Mouse (Mus musculus) adrenal gland, postnatal 36 days (tissue): ENCODE measurements around the gene Eef1akmt4. TPM values are rescaled to one million over a fixed set of nuclear protein-coding genes. Genes with fewer than 3 reads are reported as not detected.
"Not testable (repeated sequence)": the region's sequence is repeated elsewhere in the genome, so short reads cannot be mapped to it uniquely, and the experiment has no call there.

ENCODE experiments used
- DNase-seq, 2 experiments: peaks; one replicate each; pipeline ENCODE4 v3.0.0; 2021; ENCODE audit warnings: mixed read lengths in 1 of 2
- microRNA-seq: library from miRNA; unstranded; fragments of <30 nt; microRNA quantifications from one replicate; pipeline ENCODE4 v1.2.0, GENCODE M21; 2021
- total RNA-seq, 2 experiments: library from RNA; stranded (reverse); gene quantifications; 2 replicates each; pipeline ENCODE4 v1.2.3; 2021

The Eef1akmt4 gene
- total RNA-seq, 2 experiments from 2014 or later: 9.5 to 10.0 TPM

GRCm38 (mm10) chr16:20623211-20623610 lies 11.8 kb downstream of the Eef1akmt4 start:
- DNase-seq: no peak

- DNase-seq: no peak
Observed at GRCm38 (mm10) chr16:20628871-20629391, 17.5 kb downstream of the Eef1akmt4 start.

DNA sequence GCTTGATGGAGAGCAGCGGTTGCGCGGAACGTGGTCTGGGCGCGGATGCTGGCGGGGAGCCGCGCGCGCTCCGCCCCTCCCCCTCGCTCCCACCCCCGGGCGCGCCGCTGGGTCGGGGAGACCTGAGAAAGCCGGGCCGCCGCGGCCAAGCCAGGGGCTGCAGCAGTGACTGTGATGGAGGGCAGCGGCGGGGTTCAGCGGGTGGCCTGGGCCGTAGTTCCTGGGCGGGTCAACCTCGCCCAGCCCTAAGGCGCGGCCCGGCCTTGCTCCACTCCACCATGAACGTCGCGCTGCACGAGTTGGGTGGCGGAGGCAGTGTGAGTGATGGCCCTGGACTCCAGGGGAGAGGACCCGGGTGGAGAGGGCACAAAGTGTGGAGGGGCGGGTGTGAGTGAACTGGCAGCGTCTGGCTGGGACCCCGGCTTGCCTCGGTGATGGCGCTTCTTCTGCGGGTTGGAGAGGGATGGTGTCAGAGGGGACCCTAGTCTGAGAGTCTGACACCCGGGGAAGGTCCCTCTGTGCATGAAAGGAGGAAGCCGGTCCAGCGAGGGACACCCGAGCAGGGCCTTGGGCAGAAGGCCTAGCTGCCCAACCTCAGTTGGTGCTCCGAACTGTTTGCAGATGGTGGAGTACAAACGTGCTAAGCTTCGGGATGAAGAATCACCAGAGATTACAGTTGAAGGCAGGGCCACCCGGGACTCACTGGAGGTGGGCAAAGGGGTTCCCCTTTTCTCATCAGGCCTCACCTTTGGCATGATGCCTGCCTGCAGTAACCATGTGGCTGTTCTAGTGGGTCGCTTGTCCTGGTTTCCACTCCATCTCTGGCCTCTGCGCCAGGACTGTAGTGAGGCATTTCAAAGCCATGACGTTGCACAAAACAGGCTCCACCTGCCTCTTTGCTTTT lies 18.6 kb downstream of the Eef1akmt4 start, which contains the start of gene Ece2:
Gene Ece2 (plus strand): TSS at position 98 of the 904 bp plus-strand sequence.
- peak; percentile 51 to 61 for DNase-seq

DNA sequence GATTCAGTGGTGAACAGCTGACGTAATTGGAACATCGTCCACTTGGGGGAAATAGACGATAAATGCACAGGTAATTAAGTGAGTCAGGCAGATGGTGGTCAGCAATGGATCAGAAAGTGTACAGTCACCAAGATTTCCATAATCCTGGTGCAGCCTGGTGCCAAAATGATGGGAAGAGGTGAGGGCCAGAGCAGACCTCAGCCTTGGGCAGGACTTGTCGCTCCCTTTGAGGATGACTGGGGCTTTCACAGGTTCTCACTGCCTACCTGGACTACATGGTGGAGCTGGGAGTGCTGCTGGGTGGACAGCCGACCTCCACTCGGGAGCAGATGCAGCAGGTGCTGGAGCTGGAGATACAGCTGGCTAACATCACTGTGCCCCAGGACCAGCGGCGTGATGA lies 26.0 kb downstream of the Eef1akmt4 start:
- DNase-seq: no peak

DNA sequence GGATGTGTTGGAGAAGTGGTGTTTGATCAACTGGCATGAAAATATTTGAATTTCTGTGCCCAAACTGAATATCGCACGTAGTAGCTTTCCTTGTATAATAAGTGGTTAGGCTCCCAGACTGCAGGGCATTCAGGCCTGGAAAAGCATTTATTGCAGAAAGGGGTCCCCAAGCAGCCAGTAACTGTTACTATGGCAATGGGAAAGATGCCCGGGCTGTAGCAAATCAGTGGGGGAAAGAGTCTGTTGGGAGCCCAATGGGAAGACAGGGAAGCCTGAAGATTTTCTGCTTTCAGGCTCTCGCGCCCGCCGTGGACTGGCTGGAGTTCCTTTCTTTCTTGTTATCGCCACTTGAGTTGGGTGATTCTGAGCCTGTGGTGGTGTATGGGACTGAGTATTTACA lies 27.0 kb downstream of the Eef1akmt4 start:
- no peak for DNase-seq

- DNase-seq: peak; percentile 82 to 86
Observed at GRCm38 (mm10) chr16:20642161-20642560, 30.8 kb downstream of the Eef1akmt4 start.

GRCm38 (mm10) chr16:20643911-20644310 lies 32.5 kb downstream of the Eef1akmt4 start:
- DNase-seq: peak; percentile 59 to 61

DNA sequence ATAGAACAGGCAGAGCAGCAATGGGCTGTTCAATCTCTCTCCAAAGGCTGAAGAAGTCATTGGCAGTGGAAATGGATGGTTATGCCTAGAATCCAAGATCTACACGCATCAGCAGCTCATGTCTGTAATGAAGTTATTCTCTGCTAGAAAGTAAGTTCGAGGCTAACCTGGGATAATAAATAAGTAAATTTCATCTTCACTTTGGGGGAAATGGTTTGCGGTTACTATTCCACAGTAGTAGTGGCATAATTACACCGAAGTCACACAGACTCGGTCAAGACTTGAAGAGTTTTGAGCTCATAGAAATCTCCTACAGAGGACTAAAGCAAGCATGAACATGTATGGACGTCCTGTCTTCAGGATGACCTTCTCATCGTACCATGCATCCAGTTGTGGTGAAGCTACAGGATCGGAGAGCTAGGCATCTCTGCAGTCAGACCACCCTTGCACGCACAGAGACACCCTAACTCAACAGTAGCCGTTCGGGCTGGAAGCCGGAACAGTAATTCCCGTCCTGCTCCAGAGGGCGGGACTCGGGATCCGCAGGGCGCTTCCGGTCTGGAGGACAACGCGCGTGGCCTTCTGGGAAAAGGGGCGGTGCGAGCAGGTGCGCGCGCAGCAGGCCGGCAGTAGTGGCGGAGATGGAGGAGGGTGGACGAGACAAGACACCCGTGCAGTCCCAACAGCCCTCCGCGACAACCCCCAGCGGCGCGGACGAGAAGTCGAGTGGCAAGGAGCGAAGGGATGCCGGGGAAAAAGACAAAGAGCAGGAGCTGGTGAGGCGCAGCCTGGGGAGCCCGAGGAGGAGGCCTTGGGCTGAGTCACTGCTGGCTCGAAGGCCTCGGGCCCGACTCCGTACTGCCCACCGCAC lies 39.9 kb downstream of the Eef1akmt4 start, which contains the start of gene Psmd2:
Gene Psmd2 (plus strand): TSS at position 577 of the 871 bp plus-strand sequence.
- peak; percentile 98 to 99 for DNase-seq

- DNase-seq: no peak
Observed at GRCm38 (mm10) chr16:20651947-20652310, 40.5 kb downstream of the Eef1akmt4 start.

GRCm38 (mm10) chr16:20653315-20653714 lies 41.9 kb downstream of the Eef1akmt4 start:
- DNase-seq: no peak

- DNase-seq: no peak
Observed at GRCm38 (mm10) chr16:20657661-20658060, 46.3 kb downstream of the Eef1akmt4 start.

- not testable (repeated sequence) for DNase-seq
Observed at GRCm38 (mm10) chr16:20668013-20668412, 56.6 kb downstream of the Eef1akmt4 start, which contains the start of gene Eif4g1. Gene Eif4g1, plus strand, starts transcription at chr16:20668313.

Small RNA genes lying within 50 kb of the gene (microRNA-seq; reads per million reads assigned to microRNA genes)
- gene Mir1224: 3.5 reads per million, percentile 9 among the genes with 10 or more reads in this experiment

Other genes with a start within 250 kb of the Eef1akmt4 start
- 10 to 100 TPM; 59.4 to 78.0 TPM for gene Abcc5, start 185.2 kb upstream of the Eef1akmt4 start, total RNA-seq
- 10 to 100 TPM; 62.4 to 62.6 TPM for gene Eif2b5, start 112.8 kb upstream of the Eef1akmt4 start, total RNA-seq
- 10 to 100 TPM; 40.7 to 45.2 TPM for gene Dvl3, start 94.6 kb upstream of the Eef1akmt4 start, total RNA-seq
- gene Ap2m1, start 76.1 kb upstream of the Eef1akmt4 start, total RNA-seq: 100 to 1,000 TPM; 279 to 383 TPM
- gene Abcf3, start 63.0 kb upstream of the Eef1akmt4 start, total RNA-seq: 10 to 100 TPM; 86.0 to 95.3 TPM
- 1 to 10 TPM; 1.4 to 1.6 TPM for gene Vwa5b2, start 22.1 kb upstream of the Eef1akmt4 start, total RNA-seq
- gene Gm49333, start within 50 bp of the Eef1akmt4 start, total RNA-seq: under 1 TPM in 1 of 2 experiments, not detected in 1; 0.26 TPM
- 10 to 100 TPM; 26.9 to 29.8 TPM for gene Alg3, start 142 bp downstream of the Eef1akmt4 start, total RNA-seq
- 100 to 1,000 TPM in 1 of 2 experiments, 10 to 100 TPM in 1; 25.3 to 128 TPM for gene Camk2n2, start 9.7 kb downstream of the Eef1akmt4 start, total RNA-seq
- 10 to 100 TPM in 1 of 2 experiments, 1 to 10 TPM in 1; 8.9 to 17.5 TPM for gene Ece2, start 18.2 kb downstream of the Eef1akmt4 start, total RNA-seq
- gene Psmd2, start 40.1 kb downstream of the Eef1akmt4 start, total RNA-seq: 100 to 1,000 TPM; 288 to 322 TPM
- 100 to 1,000 TPM; 352 to 397 TPM for gene Eif4g1, start 56.7 kb downstream of the Eef1akmt4 start, total RNA-seq
- 10 to 100 TPM; 13.5 to 15.0 TPM for gene Fam131a, start 81.6 kb downstream of the Eef1akmt4 start, total RNA-seq
- 10 to 100 TPM; 37.0 to 56.4 TPM for gene Polr2h, start 106.1 kb downstream of the Eef1akmt4 start, total RNA-seq
- gene Clcn2, start 106.2 kb downstream of the Eef1akmt4 start, total RNA-seq: 10 to 100 TPM; 19.3 to 66.2 TPM
- 10 to 100 TPM; 10.4 to 10.6 TPM for gene Chrd, start 121.5 kb downstream of the Eef1akmt4 start, total RNA-seq
- gene Thpo, start 122.9 kb downstream of the Eef1akmt4 start, total RNA-seq: 1 to 10 TPM; 1.3 to 1.5 TPM